Mouse (Mus musculus) spleen, adult 2 months (tissue): Measurements from ENCODE around the gene Runx2.

Source experiments
- CTCF ChIP-seq: fragments of 200-500 bp; IDR thresholded peaks from 2 replicates; pipeline ENCODE4 v1.5.1; 2011; ENCODE audit warnings: mild to moderate bottlenecking, inconsistent platforms; ENCODE audit not compliant: insufficient read depth, insufficient read length, insufficient replicate concordance; ENCODE audit errors: extremely low read depth
- POLR2A ChIP-seq: fragments of 200-500 bp; IDR thresholded peaks from 2 replicates; pipeline ENCODE4 v1.6.1; 2011; ENCODE audit warnings: low read depth, low read length, inconsistent platforms

DNA sequence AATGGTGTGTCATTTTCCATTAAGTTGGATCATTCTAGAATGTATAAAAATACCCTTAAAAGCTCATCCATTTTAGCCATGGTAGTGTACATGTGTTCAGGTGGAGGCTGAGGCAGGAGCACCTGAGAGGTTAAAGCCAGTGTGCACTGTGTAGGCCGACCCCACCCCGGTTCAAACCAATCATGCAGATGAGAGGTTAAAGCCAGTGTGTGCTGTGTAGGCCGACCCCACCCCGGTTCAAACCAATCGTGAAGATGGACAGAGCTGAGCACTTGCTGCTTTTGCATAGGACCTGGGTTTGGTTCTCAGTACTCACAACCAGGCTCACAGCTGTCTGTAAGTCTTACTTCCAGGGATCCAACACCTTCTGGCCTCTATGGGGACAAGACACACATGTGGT lies 7.3 kb upstream of the Runx2 start:
- TF ChIP-seq POLR2A, result no peak
- TF ChIP-seq CTCF, result no peak
